Mouse (Mus musculus) E14TG2a.4 (cell line): ENCODE data around the gene Psen1.

Experiments used
- CTCF ChIP-seq: conservative IDR thresholded peaks from 2 replicates; pipeline ENCODE4 v1.5.1; 2014; ENCODE audit warnings: low read length
- POU5F1 ChIP-seq: IDR thresholded peaks from 2 replicates; pipeline ENCODE4 v1.6.1; 2014; ENCODE audit warnings: low read length, borderline replicate concordance

- TF ChIP-seq CTCF (no peak), POU5F1 (no peak)
These were observed 36.5 kb upstream of the Psen1 start for GRCm38 (mm10) chr12:83651414-83651813.
